Mouse (Mus musculus) lung, embryonic 14.5 days (tissue): ENCODE measurements around the gene Arpc1a. TPM values are rescaled to one million over a fixed set of nuclear protein-coding genes. Genes with fewer than 3 reads are reported as not detected.
A peak's percentile ranks its signal among the peaks of the same experiment; 100 is the strongest.
"Not testable (repeated sequence)": the region's sequence is repeated elsewhere in the genome, so short reads cannot be mapped to it uniquely, and the experiment has no call there.

Experiments used
- ATAC-seq: fragments of 200-750 bp; cut with Nextera tagmentation; 2 replicates; pipeline ENCODE4 v1.8.0; 2017; ENCODE audit warnings: mild to moderate bottlenecking, moderate TSS enrichment, moderate library complexity; ENCODE audit not compliant: insufficient read depth
- DNase-seq: peaks from one replicate; pipeline ENCODE4 v3.0.0-alpha.2; 2015
- H3K27ac ChIP-seq: fragments of 300-500 bp; sonication (generic); 2 replicates; pipeline ENCODE4 v1.5.1; 2014; ENCODE audit warnings: low read depth, mild to moderate bottlenecking, moderate library complexity
- H3K27me3 ChIP-seq: fragments of 300-500 bp; sonication (generic); 2 replicates; pipeline ENCODE4 v1.6.1; 2014; ENCODE audit warnings: low read length, control low read depth; ENCODE audit not compliant: insufficient read depth
- H3K36me3 ChIP-seq: fragments of 300-500 bp; sonication (generic); 2 replicates; pipeline ENCODE4 v1.6.1; 2014; ENCODE audit warnings: control low read depth; ENCODE audit not compliant: insufficient read depth
- H3K4me1 ChIP-seq: fragments of 300-500 bp; sonication (generic); 2 replicates; pipeline ENCODE4 v1.6.1; 2014; ENCODE audit warnings: antibody characterized with exemption, control low read depth; ENCODE audit not compliant: insufficient read depth
- H3K4me2 ChIP-seq: fragments of 300-500 bp; sonication (generic); 2 replicates; pipeline ENCODE4 v1.6.1; 2014; ENCODE audit warnings: mild to moderate bottlenecking
- H3K4me3 ChIP-seq: fragments of 300-500 bp; sonication (generic); 2 replicates; pipeline ENCODE4 v1.5.1; 2014; ENCODE audit warnings: low read depth, low read length
- H3K9ac ChIP-seq: fragments of 300-500 bp; sonication (generic); 2 replicates; pipeline ENCODE4 v1.6.1; 2014
- H3K9me3 ChIP-seq: fragments of 300-500 bp; sonication (generic); 2 replicates; pipeline ENCODE4 v1.6.1; 2016; ENCODE audit warnings: low read depth, low read length, control low read depth
- CTCF ChIP-seq: IDR thresholded peaks from 2 replicates; pipeline ENCODE4 v1.5.1; 2016; ENCODE audit warnings: antibody characterized with exemption, low read depth
- WGBS: fragments of 180-500 bp; shearing (Covaris S2); extraction: QIAGEN DNeasy Blood & Tissue Kit; methylation state at CpG from one replicate; pipeline ENCODE4 v1.1.7; 2014; 5-methylcytosine and 5-hydroxymethylcytosine counted together
- polyA plus RNA-seq: library from polyadenylated mRNA; unstranded; fragments of >200 nt; fragmentation: Nextera tagmentation; extraction: Ambion mirVana; gene quantifications from 2 replicates; pipeline ENCODE4 v1.2.1, GENCODE M21; 2014

Gene Arpc1a
- polyA plus RNA-seq, 1 experiment from 2014 or later: 148 TPM

DNA sequence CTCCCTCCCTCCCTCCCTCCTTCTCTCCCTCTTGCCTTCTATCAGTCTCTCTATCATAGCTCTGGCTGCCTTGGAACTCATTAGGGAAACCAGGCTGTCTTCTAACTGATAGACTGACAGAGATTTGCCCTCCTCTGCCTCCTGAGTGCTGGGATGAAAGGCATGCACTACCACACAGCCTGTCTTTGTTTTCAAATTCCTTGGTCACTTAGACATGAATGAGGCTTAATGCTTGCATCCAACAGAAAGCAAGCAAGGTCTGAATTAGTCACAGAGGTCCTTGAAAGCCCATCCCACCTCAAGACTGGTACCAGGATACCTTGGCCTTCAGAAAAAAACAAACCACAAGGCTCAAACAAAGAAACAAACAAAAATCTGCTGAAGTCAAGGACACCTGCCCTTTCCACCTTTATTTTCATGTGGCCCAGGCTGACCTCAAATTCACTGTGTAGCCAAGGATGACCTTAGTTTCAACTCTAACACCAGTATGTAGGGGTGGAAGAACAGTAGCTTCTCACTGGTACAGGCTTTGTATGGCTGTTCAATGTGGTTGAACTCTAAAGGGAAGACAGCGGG lies 18.8 kb upstream of the Arpc1a start:
- H3K36me3 ChIP-seq: no peaks in the 10 kb centered on the region
- ATAC-seq (no peak), DNase-seq (no peak)
- H3K9ac ChIP-seq: no peak overlapping the region
- no peaks in the 10 kb centered on the region for H3K4me1 ChIP-seq
- H3K4me2 ChIP-seq: no peak overlapping the region
- WGBS: 77% methylated on average over 1 of the region's 1 CpGs
- H3K4me3 ChIP-seq: no peak overlapping the region
- H3K9me3 ChIP-seq: no peaks in the 10 kb centered on the region
- H3K27ac ChIP-seq: no peak overlapping the region
- no peaks in the 10 kb centered on the region for H3K27me3 ChIP-seq
- TF ChIP-seq CTCF: no peak

GRCm38 (mm10) chr5:145068863-145069262 lies 14.8 kb upstream of the Arpc1a start:
- no peak overlapping the region for H3K4me2 ChIP-seq
- H3K4me1 ChIP-seq: no peaks in the 10 kb centered on the region
- H3K4me3 ChIP-seq: no peak overlapping the region
- no peak overlapping the region for H3K27ac ChIP-seq
- no peaks in the 10 kb centered on the region for H3K9me3 ChIP-seq
- ATAC-seq: no peak
- no peak overlapping the region for H3K9ac ChIP-seq
- WGBS: 43% methylated on average over 3 of the region's 3 CpGs
- TF ChIP-seq CTCF: no peak
- no peaks in the 10 kb centered on the region for H3K27me3 ChIP-seq
- DNase-seq: no peak
- no peaks in the 10 kb centered on the region for H3K36me3 ChIP-seq

- 0% methylated on average over 5 of the region's 5 CpGs for WGBS
- peak; percentile 62; the same call in 1 of the 2 replicates for ATAC-seq
Observed at GRCm38 (mm10) chr5:145069707-145070106, 13.9 kb upstream of the Arpc1a start.

GRCm38 (mm10) chr5:145071342-145071741 lies 12.3 kb upstream of the Arpc1a start:
- DNase-seq (peak; percentile 51), ATAC-seq (no peak)
- Histone ChIP-seq H3K4me3 (no peak overlapping the region), H3K27ac (no peak overlapping the region), H3K9ac (no peak overlapping the region), H3K4me2 (no peak overlapping the region), H3K4me1 (no peaks in the 10 kb centered on the region), H3K36me3 (no peaks in the 10 kb centered on the region), H3K27me3 (no peaks in the 10 kb centered on the region), H3K9me3 (no peaks in the 10 kb centered on the region)
- TF ChIP-seq CTCF: peak; percentile 56
- 47% methylated on average over 6 of the region's 6 CpGs for WGBS

More at GRCm38 (mm10) chr5:145069707-145070106, 13.9 kb upstream of the Arpc1a start:
- no peak overlapping the region for H3K9ac ChIP-seq
- H3K4me3 ChIP-seq: no peak overlapping the region
- no peak overlapping the region for H3K4me2 ChIP-seq
- H3K27ac ChIP-seq: no peak overlapping the region
- peak; percentile 93 for DNase-seq
- TF ChIP-seq CTCF: peak; percentile 88
- no peaks in the 10 kb centered on the region for H3K27me3 ChIP-seq
- H3K4me1 ChIP-seq: no peaks in the 10 kb centered on the region
- H3K36me3 ChIP-seq: no peaks in the 10 kb centered on the region
- H3K9me3 ChIP-seq: no peaks in the 10 kb centered on the region

- no peaks in the 10 kb centered on the region for H3K36me3 ChIP-seq
- ATAC-seq (no peak), DNase-seq (no peak)
- no peak overlapping the region for H3K4me2 ChIP-seq
- H3K27ac ChIP-seq: no peak overlapping the region
- H3K4me3 ChIP-seq: no peak overlapping the region
- no peak for TF ChIP-seq CTCF
- H3K9ac ChIP-seq: no peak overlapping the region
- H3K9me3 ChIP-seq: no peaks in the 10 kb centered on the region
- H3K4me1 ChIP-seq: no peaks in the 10 kb centered on the region
- no peaks in the 10 kb centered on the region for H3K27me3 ChIP-seq
- WGBS: 53% methylated on average over 3 of the region's 3 CpGs
Observed at GRCm38 (mm10) chr5:145075081-145075480, 8.5 kb upstream of the Arpc1a start.

DNA sequence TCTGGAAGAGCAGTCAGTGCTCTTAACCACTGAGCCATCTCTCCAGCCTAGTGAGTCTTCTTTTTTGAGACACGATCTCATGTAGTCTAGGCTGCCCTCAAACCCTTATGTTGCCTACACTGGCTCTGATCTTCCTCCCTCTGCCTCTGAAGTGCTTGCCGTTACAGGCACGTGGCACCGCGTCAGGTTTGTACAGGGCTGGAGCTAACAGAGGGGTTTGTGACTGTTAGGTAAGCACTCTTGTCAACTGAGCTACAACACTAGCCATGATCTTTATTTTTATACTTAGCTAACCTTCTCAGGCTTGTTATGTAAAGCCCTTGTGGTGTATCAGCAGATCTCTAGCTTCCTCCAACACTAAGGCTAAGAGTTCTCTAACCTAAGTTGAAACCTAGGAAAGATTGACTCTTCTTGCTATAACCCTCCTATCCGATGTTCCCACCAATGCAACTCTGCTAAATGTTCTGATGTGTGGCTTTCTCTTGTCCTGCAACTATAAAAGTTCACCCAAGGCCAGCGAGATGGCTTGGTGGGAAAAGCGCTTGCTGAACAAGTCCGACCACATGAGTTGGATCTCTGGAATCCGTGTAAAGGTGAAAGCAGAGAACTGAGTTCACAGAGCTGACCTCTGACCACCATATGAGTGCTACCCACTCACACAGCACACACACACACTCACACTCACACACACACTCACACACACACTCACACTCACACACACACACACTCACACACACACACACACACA lies 1.6 kb upstream of the Arpc1a start:
- 68% methylated on average over 10 of the region's 10 CpGs for WGBS
- DNase-seq (no peak), ATAC-seq (no peak)
- no peak overlapping the region for H3K27ac ChIP-seq
- H3K9me3 ChIP-seq: no peaks in the 10 kb centered on the region
- TF ChIP-seq CTCF: no peak
- H3K36me3 ChIP-seq: no peaks in the 10 kb centered on the region
- H3K9ac ChIP-seq: no peak overlapping the region
- no peaks in the 10 kb centered on the region for H3K4me1 ChIP-seq
- H3K4me3 ChIP-seq: no peak overlapping the region
- H3K4me2 ChIP-seq: no peak overlapping the region
- H3K27me3 ChIP-seq: no peaks in the 10 kb centered on the region

- H3K4me3 ChIP-seq: peak overlapping the region; percentile 83
- WGBS: 49% methylated on average over 6 of the region's 6 CpGs
- peak; percentile 33 for ATAC-seq
- not testable (repeated sequence) for H3K27me3 ChIP-seq, DNase-seq, H3K9me3 ChIP-seq, H3K4me1 ChIP-seq, H3K36me3 ChIP-seq
- peak overlapping the region; percentile 85 for H3K4me2 ChIP-seq
- H3K9ac ChIP-seq: peak overlapping the region; percentile 80
- H3K27ac ChIP-seq: peak overlapping the region; percentile 76
Observed at GRCm38 (mm10) chr5:145083201-145083600, 429 bp upstream of the Arpc1a start.
